Mouse (Mus musculus): ENCODE measurements at regions not wholly inside any gene's neighbourhood (a gene's known extent, or its start where the extent isn't known, plus 50 kb on each side); places are given as distances from the start of the nearest gene placed in this dataset.

DNA sequence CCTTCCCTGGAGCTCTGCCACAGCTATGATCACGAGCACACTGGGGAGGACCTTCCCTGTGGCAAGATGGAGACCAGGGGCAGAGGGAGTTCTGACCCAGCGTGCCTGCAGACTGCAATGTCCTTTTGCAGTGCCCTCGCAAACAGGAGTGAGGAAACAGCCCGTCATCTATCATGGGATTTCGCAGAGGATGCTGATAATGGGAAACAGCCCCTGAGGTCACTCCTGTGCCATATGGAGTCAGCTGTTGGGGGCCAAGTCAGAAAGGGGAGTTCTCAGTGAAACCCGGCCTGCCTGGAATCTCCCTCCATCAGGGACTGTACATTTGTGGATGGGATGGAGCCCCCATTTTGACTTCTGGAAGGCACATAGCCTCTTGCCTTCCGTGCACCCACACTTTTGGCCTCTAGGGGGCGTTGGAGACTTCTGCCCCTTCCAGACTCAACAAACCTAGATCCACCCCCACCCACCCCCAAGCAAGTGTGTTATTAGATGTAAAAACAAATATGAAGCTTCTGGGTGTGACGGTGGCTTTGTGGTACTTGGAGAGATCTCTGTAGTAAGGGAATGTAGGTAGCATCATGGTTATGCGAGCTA lies 98.1 kb downstream of the Kdr start:
- no peak for DNase-seq (ENCODE audit: low spot score in 2 of 2)

DNA sequence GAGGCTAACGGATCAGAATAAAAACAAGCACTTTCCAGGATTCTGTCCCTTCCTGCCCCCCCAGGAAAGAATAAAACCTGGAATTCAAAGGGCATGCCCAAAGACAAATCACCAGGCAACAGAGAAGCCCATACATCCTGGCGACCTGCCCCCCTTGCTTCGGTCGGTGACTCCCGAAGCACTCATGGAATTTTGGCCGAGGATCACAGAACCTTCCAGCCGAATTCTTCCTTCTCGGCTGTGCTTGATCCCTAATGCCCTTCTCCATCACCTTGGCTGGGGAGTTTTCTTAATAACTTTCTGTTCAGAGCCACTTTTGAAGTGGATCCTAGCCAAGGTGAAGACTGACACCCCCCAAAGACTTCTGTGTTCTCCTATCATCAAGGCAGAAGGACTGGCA lies 99.9 kb downstream of the Kdr start:
- DNase-seq (ENCODE audit: low spot score in 2 of 2) = no peak

DNA sequence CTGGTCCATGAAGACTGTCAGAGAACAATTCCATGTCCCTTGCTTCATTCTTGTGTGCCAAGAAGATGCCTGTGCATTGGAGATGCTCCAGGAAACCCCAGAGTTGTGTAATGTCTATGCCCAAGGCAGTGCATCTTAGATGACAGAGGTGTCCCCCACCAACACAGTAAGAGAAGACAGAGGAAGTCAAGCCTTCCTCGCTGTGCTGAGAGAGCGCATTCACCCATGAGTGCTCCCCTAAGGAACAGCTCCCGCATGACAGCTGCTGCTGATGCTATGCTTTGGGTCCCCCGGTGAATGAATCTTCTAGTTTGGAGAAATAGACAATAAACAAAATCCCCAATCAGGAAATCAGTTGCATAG lies 100.7 kb downstream of the Kdr start:
- DNase-seq (ENCODE audit: low spot score in 2 of 2) = no peak

DNA sequence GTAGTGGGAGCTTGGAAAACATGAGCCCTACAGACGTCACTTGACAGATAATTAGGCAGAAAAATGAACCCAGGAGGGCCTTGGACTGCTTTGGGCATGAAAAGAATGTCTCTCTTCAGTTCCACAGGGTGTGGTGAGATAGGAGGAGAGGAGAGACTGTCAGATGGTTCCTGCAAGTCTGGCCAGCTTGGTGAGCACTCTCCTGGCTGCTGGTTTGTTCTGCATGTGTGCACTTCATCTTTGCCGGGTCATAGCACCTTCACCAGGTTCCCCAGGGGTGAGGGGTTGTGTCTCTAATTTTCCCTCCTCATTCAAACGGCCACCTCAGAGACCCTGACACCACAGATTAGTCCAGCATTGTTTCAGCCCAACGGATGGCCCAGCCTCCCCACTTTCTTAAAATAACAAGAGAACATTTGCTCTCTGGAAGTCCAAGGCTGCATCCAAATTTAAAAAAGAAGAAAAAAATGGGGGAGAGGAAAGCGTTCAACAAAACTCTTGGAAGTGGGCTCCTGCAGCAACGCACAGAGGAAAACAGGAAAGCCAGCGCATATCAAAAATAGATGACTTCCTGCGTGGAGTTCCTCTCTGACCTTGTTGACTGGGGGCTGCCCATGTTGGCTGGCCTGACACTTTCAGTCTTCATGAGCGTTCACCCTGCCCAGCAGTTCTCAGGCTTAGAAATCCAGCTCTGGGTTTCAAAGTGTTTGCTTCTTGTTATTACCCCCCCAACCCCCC lies 101.2 kb downstream of the Kdr start:
- DNase-seq (ENCODE audit: low spot score in 2 of 2) = no peak

DNA sequence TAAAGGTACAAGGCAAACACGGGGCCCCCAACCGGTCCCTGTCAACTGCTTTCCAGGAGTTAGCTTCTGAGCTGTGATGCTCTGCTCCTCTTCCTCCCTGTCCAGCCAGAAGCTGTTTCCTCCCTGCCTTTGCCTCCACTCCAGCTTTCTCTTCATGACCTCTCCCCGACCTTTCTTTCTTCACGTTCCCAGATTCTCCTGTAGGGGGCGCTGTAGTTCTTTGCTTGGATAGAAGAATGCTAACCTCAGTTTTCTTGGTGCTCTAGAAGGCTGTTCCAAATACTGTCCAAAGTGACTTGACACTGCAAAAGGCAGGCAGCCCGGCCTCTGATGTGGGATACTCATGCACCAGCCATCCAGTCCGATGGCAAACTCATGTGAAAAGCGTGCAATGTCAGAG lies 107.1 kb downstream of the Kdr start:
- peak; percentile 48 to 71 for DNase-seq (ENCODE audit: low spot score in 2 of 2)

DNA sequence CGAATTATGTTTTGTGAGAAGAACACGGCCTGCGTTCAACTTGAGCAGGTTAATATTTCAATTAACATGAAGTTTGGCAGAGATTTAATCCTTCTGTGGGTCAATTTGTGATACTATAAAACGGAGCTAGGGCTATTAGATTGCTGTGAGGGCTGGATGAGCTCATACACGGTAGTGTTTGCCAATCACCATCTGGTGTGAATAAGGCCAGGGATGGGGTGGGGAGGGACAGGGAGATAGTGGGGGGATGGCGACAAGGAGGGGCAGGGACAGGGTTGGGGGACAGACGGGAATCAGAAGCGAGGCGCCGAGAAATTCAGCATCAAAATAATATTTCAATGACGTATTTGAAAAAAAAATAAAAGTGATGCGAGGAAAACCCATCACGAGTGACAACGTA lies 107.6 kb downstream of the Kdr start:
- no peak for DNase-seq (ENCODE audit: low spot score in 2 of 2)

DNA sequence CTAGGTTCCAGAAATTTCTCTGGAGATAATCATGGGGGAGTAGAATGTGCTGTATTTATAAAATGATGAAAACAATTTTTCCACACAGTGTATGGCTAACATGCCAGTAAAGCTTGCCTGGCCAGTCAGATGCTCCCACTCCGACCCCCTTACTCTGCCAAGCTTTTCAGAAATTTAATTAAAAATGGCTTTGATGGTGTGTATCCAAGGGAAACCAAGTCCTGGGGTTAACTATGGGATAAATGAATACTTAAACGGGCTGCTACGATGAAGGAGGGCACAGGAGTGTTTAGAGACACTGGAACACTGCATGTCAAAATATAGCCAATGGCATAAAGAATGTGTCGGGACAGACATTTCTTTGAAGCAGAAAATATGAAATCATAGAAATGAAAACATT lies 108.7 kb downstream of the Kdr start:
- no peak for DNase-seq (ENCODE audit: low spot score in 2 of 2)

DNA sequence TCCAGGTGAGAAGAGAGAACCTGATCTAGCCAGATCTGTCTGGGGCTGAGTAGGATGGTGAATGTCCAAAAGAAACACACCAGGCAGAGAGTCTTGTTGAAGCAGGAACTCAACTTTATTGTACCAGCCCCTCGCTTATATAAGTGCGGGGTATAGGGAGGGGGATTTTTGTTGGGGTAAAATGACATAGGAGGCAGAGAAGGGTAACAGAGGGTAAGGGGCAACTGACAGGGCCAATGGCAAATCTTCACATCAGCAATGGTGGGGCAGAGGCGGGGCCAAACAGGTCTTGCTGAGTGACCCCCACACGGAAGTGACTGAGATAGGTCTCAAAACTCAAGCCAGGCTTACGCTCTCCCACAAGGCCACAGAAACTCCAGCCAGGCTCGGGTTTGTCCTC lies 113.2 kb downstream of the Kdr start:
- no peak for DNase-seq (ENCODE audit: low spot score in 2 of 2)

DNA sequence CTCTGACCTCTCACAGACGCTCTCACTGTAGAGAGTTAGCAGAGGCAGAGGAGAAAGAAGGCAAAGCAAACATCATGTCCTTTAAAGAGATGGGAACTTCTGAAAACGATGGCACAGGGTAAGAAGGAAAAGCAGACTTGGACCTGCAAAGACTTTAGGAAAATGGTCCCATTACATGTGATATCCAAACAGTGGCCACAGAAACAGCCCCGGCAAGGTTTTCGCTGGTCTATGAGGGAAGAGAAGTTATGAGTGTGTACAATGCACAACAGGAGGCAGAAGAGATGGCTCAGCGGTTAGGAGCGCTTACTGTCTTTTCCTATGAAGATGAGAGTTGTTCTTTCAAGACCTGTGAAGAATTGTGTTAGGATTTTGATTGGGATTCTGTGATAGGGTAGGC lies 114.9 kb downstream of the Kdr start:
- no peak for DNase-seq (ENCODE audit: low spot score in 2 of 2)

DNA sequence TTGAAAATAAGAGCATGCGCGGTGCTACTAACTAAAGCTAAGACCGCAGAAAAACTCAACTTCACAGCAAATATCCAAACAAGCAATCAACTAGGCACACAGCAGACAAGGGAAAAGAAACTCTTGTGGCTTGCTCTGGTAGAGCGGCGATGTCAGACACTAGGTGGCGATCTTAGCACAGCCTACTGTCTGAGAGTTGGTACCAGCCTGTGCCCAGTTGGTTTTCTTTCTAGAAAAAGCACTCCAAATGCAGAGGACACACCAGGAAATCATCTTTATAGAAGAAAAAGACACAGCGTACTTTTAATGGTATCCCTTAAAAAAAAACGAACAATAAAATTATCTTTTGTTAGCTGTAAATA lies 115.6 kb downstream of the Kdr start:
- DNase-seq (ENCODE audit: low spot score in 2 of 2) = peak; percentile 41 to 64

DNA sequence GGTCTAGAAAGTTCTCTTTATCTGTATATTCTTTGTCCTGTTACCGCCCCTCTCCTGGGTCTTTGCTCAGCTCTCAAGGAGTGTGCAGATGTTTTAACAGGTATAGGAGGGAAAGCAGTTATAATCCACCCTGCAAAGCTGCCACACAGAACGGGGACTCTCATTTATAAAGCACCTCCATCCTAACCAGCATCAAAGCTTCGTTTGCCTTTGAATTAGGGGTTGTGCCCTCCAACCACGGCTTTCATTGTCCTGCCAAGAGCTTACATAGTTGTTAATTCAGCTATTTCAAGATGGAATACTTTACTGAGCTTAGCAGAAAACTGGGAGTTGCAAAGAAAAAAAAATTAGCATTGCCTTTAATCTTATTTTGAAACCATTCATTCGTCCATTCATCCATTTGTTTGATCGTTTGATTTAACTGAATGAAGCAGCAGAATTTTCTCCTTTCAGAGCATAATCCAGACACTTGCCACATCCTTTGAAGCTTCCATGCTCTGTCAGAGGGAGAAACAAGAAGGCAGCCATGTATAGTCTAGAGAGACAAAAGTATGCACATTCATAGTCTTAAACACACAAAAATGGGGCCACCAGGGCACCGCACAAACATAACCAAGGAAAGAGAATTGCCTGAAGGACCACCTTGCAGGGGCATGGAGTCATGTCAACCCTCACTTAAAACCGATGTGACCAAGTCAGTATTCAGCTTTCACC lies 116.2 kb downstream of the Kdr start:
- DNase-seq (ENCODE audit: low spot score in 2 of 2) = no peak

DNA sequence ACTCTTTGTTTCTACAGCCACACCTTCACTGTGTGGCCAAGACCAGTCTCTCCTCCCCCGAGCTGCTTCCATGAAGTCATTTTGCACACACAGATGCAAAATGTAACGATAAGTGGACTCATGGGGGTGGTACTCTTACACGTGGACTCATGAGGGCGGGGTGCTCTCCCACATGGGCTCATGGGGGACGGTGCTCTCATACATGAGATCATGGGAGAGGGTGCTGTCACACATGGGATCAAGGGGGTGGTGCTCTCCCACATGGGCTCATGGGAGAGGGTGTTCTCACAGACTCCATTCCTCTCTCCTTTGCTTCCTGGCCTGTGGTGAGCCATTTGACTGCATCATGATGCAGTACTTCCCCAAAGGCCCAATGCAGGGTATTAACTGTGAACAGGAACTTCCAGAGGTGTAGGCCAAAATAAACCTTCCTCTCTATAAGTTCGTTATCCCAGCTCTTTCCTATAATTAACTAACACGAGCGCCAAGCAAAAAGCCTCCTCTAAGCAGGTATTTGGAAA lies 118.9 kb downstream of the Kdr start:
- DNase-seq (ENCODE audit: low spot score in 2 of 2) = no peak

DNA sequence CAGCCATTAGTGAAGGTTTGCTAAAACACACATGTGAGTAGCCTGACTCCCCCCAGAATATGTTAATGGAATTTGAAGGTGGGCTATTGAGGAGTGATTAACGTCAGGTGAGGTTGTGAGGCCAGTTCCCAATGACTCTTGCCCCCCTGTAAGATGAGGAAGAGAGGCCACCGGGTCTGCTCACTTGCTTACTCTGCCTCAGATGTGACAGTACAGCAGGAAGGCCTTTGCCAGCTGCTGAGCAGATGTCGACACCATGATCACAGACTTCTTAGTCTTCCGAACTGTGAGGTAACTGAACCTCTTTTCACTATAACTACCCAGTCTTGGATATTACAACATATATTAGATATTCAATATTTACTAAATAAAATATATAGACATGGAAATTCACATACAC lies 127.4 kb downstream of the Kdr start:
- no peak for DNase-seq (ENCODE audit: low spot score in 2 of 2)

DNA sequence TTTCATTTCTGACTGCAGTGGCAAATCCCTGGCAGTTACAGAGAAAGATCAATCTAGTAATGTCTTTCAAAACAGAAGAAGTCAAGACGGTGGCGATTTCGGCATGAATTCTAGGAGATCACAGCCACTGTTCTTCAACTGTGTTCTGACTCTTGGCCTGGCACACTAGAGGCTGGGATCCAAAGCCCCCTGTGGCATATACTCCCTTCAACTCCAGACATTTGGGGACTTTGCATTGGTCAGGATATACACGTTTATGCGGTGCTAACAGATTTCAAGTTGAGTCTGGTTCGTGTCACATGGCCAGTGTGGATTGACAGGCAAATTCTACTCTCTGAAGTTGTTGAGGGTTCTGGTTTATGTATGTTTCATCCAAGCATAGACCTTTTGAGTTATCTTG lies 130.3 kb downstream of the Kdr start:
- DNase-seq (ENCODE audit: low spot score in 2 of 2) = no peak

DNA sequence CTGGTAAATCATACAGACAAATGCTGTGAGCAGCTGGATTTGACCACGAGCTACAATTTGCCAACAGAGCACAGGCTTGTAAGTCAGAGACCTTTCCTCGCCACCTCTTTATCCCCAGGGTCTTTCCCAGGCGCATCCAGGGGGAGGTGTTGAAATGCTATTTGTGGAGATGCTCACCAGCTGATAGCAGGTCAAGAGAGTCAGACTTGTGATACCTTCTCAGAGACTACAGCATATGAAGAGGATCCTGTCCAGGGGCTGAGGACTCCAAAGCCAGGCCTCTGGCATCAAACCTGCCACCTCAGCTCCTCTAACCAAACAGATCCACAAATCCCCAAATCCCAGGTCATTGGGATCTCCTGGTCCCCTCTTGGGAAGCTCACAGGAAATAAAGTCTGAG lies 130.9 kb downstream of the Kdr start:
- DNase-seq (ENCODE audit: low spot score in 2 of 2) = no peak

DNA sequence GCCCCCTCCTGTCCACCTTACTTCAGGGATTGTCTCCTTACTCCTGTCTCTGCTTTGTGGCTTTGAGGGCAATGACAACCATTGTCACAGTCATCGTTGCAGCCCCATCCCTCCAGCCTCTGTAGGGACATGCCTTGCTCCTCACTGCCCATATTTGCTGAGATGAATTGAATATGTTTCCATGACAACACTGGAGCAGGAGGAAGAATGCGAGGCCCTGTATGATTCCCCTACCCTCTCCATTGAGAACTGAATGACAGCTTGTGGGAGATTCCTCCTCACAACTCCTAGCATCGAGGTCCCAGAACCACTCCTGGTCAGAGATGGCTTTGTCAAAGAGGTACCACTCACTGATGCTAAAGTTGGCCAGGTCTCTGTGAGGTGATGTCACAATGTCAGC lies 132.2 kb downstream of the Kdr start:
- no peak for DNase-seq (ENCODE audit: low spot score in 2 of 2)

DNA sequence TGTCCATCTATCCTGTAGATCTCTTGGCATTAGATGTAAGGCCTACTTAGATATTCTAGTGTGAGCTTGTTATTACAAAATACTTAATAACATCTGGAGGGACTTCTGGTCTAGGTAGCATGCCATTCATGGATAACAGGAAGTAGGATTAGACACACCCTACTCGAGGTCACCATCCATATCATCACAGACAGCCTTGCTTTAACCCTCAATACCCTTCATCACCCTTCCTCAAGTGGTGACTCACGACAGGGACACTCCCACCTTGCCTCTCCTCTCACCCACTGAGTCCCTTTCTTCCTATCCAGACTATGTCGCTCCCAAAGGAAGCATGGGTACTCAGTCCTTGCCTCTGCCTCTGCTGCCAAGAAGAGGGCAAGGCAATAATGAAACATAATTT lies 134.5 kb downstream of the Kdr start:
- no peak for DNase-seq (ENCODE audit: low spot score in 2 of 2)

DNA sequence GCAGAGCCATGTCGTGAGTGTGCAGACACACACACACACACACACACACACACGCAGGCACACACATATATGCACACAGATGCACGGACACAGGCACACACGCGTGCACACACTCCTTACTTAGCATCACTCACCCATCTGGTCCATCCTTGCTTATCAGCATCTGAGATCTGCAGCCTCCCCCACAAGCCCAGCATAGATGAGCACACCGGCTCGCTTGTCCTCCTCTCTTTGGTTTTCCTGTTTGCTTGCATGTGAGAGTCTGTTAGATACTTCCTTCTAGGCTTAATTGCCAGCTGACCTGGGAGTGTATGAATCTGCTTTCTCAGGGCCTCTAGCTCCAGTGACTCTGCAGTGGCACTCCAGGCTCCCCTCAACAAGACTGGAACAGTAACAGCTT lies 137.8 kb downstream of the Kdr start:
- DNase-seq (ENCODE audit: low spot score in 2 of 2) = no peak

DNA sequence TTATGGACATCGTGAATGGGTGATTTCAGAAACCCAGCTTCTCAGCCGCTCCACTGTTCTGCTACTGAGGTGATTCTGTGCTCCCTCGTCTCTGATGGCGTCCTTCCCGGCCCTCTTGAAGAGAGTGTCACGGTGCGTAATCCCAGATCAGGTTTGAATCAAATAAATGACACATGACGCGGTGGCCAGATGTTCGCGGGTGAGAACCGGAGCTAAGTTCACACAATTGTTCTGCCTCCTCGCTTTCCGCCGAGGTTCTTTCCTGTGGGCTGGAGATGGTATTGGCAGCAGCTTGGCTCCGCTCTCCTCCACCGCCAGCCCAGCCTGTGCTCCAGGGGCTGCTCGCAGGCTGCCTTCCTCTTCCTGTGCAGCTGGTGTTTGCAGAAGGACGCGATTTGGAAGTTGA lies 142.7 kb downstream of the Kdr start:
- DNase-seq (ENCODE audit: low spot score in 2 of 2) = no peak

DNA sequence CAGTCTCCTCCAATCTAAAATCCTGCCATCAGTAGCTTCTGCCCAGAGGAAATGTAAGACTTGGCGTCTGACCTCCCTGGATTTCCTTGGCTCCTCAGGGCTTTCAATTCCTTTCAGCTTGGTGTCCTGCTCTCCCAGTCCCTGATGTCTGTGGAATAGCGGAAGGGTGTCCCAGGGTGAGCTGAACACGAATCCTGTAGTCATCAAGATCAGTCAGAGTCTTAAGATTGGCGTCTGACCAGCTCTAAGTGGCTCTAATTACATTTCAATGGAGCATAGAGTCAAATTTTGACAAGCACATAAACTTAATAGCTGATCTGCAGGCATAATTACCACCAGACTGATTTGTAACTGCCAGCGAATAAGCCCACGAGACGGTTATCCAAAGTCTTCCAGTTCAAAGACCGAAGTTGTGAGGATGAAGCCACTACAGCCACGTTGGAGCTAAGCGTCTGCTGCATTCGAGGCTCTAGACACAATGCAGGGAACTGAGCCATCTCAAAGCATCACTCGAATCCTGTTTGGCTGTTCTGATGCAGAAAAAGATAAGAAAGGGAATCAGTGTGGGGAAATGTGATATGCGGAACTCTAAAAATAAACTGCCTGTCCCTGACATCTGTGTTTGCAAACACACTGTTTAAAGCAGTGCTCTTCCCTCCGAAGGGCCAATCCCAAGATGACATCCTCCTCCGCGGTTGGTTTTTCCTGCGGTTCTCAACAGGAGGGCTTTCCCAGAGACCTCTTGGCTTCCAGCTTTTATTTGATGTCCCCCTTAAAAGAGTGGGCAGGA lies 143.3 kb downstream of the Kdr start:
- DNase-seq (ENCODE audit: low spot score in 2 of 2) = no peak

DNA sequence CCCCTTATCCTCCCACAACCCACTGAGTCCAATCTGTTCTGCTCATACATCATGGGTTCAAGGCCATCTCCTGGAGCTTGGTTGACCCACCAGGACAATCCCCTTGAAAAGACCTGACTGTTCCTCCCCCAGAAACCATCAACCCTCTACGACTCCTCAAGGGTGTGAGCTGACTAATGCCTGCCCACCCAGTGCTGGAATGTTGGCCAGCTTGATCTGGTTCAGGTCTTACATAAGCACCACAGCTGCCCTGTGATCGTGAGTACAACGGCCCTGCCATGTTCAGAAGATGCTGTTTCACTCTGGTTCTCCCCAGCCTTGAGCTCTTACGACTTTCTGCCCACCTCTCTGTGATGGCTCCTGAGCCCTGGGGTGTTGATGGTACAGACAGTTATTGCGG lies 145.9 kb downstream of the Kdr start:
- no peak for DNase-seq (ENCODE audit: low spot score in 2 of 2)

DNA sequence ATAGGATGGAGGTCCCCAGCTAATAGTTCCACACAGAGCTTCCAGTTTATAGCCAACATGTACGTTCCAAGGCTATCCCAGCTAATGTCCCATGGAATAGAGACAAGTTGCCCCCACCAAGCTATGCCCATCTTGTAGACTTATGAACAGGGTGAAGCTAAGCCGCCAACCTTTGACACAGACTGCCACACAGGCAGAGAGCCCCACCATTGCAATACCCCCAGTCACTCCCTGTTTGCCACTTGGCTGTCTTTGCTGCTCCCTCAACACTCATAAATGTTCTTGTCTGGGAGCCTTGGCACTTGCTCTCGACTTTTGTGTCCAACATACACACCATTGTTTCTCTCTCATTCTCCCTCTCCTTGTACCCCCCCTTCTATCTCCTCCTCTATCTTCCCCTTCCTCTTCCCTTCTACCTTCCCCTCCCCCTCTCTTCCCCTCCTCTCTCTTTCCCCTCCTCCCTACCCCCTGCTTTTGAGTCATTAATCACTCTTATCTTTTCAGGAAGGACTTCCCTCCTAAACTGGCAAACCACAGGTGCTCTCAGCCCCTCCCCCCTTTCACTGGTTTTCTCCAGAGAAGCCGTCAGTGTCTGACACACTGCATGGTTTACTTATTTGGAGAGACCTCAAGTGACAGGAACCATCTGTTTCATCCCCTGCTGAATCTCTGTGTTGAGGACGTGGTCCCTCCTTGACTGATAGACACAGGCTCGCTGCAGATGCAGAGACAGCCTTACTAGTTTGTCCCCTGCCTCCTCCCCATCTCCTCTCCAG lies 148.2 kb downstream of the Kdr start:
- DNase-seq (ENCODE audit: low spot score in 2 of 2) = no peak

Data from cerebellum, postnatal 4 days (tissue).